Mouse (Mus musculus): ENCODE data around the gene Traf3ip1. TPM values are rescaled to one million over a fixed set of nuclear protein-coding genes. Genes with fewer than 3 reads are reported as not detected.

Gene Traf3ip1
- polyA plus RNA-seq, 1 experiment from 2014 or later: 7.2 TPM

DNA sequence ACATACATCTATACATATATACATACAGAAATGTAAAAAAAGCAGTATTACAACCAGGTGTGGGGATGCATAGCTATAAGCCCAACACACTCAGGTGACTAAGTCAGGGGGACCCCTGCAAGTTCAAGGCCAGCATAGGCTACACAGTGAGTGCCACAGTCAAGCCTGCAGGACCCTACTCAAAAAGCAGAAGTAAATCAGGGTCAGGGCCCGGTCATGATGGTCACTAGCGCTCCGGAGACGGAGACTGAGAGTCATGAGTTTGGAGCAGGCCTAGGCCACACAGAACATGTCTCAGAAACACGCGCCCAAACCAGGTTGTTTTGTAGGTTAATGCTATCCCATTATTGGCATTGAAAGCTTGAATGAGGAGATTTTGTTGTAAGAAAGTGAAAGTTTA lies 4.1 kb downstream of the Traf3ip1 start:
- no peak overlapping the region for H3K9ac ChIP-seq
- peaks cover 10% of the 10 kb centered on the region for H3K4me1 ChIP-seq (replicated peaks)
- no peak for ATAC-seq
- no peak overlapping the region for H3K27ac ChIP-seq
- H3K9me3 ChIP-seq: no peaks in the 10 kb centered on the region
- no peaks in the 10 kb centered on the region for H3K27me3 ChIP-seq (replicated peaks)
- no peak overlapping the region for H3K4me3 ChIP-seq (replicated peaks)
- no peak overlapping the region for H3K4me2 ChIP-seq (replicated peaks)
- peaks cover 2% of the 10 kb centered on the region; the same call in 1 of the 2 replicates for H3K36me3 ChIP-seq
- 94% methylated on average over 6 of the region's 6 CpGs for WGBS

DNA sequence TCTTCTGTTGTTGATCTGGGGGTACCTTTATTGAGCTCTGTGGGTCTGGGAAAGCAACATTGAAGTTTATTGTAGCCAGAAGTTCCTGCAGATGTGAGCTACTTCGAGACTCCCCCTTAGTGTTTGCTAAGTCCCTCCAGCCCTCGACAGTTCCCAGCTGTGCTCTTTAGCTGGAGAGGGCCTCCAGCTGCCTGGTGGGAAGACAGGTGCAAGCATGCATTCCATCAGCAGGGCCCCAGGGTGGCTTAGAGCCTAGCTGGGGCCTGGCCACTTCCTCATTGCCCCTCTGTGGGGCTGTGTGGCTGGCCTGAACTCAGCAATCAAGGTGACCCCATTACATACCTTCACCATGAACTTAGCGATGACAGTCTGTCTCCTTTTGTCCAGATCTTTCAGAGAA lies 10.2 kb downstream of the Traf3ip1 start:
- Histone ChIP-seq H3K4me3 (replicated peaks) (no peak overlapping the region), H3K9me3 (no peaks in the 10 kb centered on the region), H3K4me2 (replicated peaks) (no peak overlapping the region), H3K27me3 (replicated peaks) (no peaks in the 10 kb centered on the region), H3K4me1 (replicated peaks) (peaks cover 4% of the 10 kb centered on the region; the same call in 1 of the 2 replicates), H3K27ac (0 out of 2 replicates have a peak overlapping the region, but pooled peaks have one; percentile 32), H3K9ac (no peak overlapping the region), H3K36me3 (peaks cover 2% of the 10 kb centered on the region; the same call in 1 of the 2 replicates)
- WGBS: 37% methylated on average over 3 of the region's 3 CpGs
- ATAC-seq: peak; percentile 87

DNA sequence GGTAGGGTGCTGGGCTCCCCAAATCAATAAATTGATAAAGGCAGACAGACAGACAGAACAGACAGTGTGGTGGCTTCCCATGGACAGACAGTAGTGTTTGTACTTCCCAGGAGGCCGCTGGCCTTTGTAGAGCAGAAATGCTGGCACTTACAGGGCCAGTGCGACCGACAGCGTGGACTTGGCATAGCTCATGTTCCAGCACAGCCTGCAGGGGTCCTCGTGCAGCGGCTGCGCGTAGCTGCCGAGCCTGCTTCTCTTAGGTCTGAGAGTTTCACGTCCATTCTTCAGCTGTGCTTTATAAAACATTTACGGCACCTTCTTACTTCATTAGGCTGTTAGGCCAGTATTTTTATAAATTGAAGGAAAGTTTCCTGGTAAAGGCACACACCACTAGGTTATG lies 20.5 kb downstream of the Traf3ip1 start:
- Histone ChIP-seq H3K4me2 (replicated peaks) (no peak overlapping the region), H3K4me1 (replicated peaks) (no peaks in the 10 kb centered on the region), H3K9ac (no peak overlapping the region), H3K4me3 (replicated peaks) (no peak overlapping the region), H3K27me3 (replicated peaks) (no peaks in the 10 kb centered on the region), H3K27ac (no peak overlapping the region), H3K9me3 (no peaks in the 10 kb centered on the region), H3K36me3 (no peaks in the 10 kb centered on the region)
- ATAC-seq: no peak
- 79% methylated on average over 11 of the region's 11 CpGs for WGBS

DNA sequence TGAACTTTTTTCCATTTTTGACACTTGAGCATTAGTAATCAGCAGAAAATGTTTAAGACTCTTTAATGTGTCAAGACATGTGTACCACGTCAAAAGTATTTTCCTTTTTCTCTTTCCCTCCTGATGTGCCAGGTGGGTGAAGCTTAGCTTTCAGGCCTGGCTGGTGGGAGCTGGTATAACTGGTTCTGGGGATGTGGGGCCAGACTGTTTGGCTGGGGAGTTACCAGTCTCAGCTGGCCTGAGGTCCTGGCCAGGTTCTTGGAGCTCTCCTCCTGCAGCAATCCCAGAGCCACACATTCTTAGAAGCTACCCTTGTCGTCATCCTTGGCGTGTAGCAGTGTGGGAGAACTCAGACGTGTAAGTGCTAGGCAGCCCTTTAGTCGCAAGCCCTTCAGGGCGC lies 21.2 kb downstream of the Traf3ip1 start:
- Histone ChIP-seq H3K27me3 (replicated peaks) (no peaks in the 10 kb centered on the region), H3K9me3 (no peaks in the 10 kb centered on the region), H3K4me3 (replicated peaks) (no peak overlapping the region), H3K36me3 (no peaks in the 10 kb centered on the region), H3K4me1 (replicated peaks) (no peaks in the 10 kb centered on the region), H3K27ac (no peak overlapping the region), H3K9ac (no peak overlapping the region), H3K4me2 (replicated peaks) (no peak overlapping the region)
- no peak for ATAC-seq
- 85% methylated on average over 6 of the region's 6 CpGs for WGBS

DNA sequence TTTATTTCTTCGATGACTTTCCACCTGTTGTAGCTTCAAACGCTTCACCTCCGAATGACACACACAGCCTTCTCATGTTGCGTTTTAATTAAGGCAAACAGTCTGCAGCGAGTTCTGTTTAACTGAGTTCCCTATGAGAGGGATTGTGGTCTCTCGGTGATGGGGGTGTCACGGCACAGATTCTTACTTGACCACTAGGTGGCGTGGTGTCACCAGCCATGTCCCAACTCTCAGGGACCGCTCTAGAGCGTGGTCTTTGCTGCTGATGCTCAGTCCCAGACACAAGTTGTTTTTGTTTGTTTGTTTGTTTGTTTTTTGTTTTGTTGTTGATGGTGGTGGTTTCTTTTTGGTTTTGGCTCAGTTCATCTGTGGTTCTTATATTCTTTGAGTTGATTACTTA lies 29.3 kb downstream of the Traf3ip1 start:
- Histone ChIP-seq H3K9me3 (no peaks in the 10 kb centered on the region), H3K36me3 (peaks cover 18% of the 10 kb centered on the region; the same call in 1 of the 2 replicates), H3K4me2 (replicated peaks) (no peak overlapping the region), H3K4me3 (replicated peaks) (no peak overlapping the region), H3K27ac (no peak overlapping the region), H3K4me1 (replicated peaks) (no peaks in the 10 kb centered on the region), H3K9ac (no peak overlapping the region), H3K27me3 (replicated peaks) (no peaks in the 10 kb centered on the region)
- no peak for ATAC-seq
- WGBS: 17% methylated on average over 10 of the region's 10 CpGs

DNA sequence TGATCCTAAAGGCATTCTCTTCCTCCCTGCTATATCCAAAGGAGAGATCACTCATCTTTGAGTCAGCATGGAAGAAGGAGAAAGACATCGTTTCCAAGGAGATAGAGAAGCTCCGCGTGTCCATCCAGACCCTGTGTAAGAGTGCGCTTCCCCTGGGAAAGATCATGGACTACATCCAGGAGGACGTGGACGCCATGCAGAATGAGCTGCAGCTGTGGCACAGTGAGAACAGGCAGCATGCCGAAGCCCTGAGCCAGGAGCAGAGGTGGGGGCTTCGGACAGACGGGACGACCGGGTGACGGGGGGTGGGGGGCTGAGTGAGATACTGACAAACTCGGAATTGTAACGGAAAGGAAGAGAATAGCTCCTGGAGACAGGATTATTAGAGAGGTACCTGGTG lies 31.4 kb downstream of the Traf3ip1 start:
- Histone ChIP-seq H3K9me3 (no peaks in the 10 kb centered on the region), H3K4me2 (replicated peaks) (no peak overlapping the region), H3K4me3 (replicated peaks) (no peak overlapping the region), H3K4me1 (replicated peaks) (no peaks in the 10 kb centered on the region), H3K27ac (no peak overlapping the region), H3K36me3 (peaks cover 19% of the 10 kb centered on the region; the same call in 1 of the 2 replicates), H3K27me3 (replicated peaks) (no peaks in the 10 kb centered on the region), H3K9ac (no peak overlapping the region)
- no peak for ATAC-seq
- WGBS: 87% methylated on average over 14 of the region's 14 CpGs

DNA sequence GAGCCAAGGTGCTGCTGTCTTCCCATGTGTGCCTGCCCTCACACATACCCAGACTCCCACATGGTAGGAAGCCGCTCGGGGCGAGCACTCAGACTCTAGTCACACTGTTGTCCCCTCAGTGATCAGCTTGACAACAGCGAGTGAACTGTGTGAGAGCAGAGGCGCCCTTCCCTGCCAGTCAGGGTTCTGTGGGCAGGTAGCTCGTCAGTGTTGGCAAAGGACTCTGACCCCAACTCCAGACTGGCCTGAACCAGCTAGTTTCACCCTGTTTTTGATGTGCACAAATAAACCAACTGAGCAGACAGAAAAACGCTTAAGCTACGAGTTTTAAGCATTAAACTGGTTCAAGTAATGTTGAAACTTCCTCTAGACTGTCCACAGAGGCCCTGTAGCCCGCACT lies 35.7 kb downstream of the Traf3ip1 start:
- H3K27ac ChIP-seq: no peak overlapping the region

DNA sequence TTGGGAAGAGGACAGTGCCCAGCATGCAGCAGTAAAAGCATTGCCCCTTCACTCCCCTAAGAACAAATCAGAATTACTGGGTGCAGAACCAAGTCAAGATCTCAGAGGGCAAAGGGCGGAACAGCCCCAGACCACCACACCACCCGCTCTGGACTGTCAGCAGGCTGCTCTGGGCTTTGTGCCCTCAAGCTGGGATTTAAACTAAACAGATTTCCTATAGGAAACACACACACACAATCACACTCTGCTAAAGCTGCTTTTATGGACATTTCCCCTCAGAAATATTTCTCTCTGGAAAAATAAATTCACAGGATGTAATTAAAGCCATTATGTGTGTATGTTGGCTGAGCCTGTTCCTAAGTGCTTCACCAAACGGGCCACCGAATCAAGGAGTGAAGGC lies 37.8 kb downstream of the Traf3ip1 start:
- Histone ChIP-seq H3K27me3 (replicated peaks) (no peaks in the 10 kb centered on the region), H3K9me3 (no peaks in the 10 kb centered on the region), H3K4me2 (replicated peaks) (no peak overlapping the region), H3K4me1 (replicated peaks) (no peaks in the 10 kb centered on the region), H3K36me3 (0 out of 2 replicates have a peak, but pooled peaks cover 5% of the 10 kb centered on the region), H3K4me3 (replicated peaks) (no peak overlapping the region), H3K27ac (no peak overlapping the region), H3K9ac (no peak overlapping the region)
- ATAC-seq: no peak
- 85% methylated on average over 4 of the region's 4 CpGs for WGBS

More for the DNA sequence above, 35.7 kb downstream of the Traf3ip1 start:
- Histone ChIP-seq H3K9ac (no peak overlapping the region), H3K9me3 (no peaks in the 10 kb centered on the region), H3K4me3 (replicated peaks) (no peak overlapping the region), H3K4me1 (replicated peaks) (no peaks in the 10 kb centered on the region), H3K27me3 (replicated peaks) (no peaks in the 10 kb centered on the region), H3K36me3 (0 out of 2 replicates have a peak, but pooled peaks cover 10% of the 10 kb centered on the region), H3K4me2 (replicated peaks) (no peak overlapping the region)
- WGBS: 86% methylated on average over 9 of the region's 9 CpGs
- ATAC-seq: no peak

DNA sequence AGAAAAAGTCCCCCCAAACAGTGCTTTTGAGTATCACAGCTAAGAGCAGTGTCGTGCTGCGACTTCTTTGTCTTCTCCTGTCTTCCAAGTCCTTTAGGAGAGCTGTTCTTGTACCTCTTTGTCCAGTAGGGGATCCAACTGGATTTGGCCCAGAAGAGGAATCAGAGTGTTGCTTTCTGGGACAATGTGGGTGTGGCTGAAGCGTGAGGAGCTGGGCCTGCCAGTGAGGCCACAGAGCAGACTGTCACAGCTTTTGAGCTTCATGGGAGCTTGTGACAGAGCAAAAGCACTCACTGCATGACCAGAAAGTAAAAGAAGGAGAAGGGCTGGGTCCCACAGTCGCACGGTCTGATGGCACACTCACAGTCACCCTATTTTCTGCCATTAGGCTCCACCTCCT lies 38.4 kb downstream of the Traf3ip1 start:
- WGBS: 84% methylated on average over 5 of the region's 5 CpGs
- Histone ChIP-seq H3K4me1 (replicated peaks) (no peaks in the 10 kb centered on the region), H3K4me3 (replicated peaks) (no peak overlapping the region), H3K9ac (no peak overlapping the region), H3K27me3 (replicated peaks) (no peaks in the 10 kb centered on the region), H3K9me3 (no peaks in the 10 kb centered on the region), H3K4me2 (replicated peaks) (no peak overlapping the region), H3K36me3 (0 out of 2 replicates have a peak, but pooled peaks cover 3% of the 10 kb centered on the region), H3K27ac (no peak overlapping the region)
- no peak for ATAC-seq

DNA sequence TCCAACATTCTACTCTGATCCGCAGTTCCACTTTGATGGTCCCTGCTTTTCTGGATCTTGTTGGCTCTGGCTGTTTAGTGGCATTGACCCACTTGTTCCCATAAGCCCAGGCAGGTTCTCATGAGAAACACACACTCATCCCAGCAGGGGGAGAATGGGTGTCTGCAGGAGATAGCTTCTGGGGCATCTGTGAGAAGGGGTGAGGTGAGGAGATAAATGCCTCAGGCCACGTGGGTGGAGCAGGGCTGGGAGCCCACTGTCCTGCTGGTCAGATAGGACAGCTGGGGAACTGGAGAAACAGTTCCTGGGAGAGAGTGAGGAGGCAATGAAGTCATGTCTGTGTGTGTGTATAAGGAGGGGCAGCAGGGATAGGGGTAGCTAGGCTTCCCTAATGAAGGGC lies 39.0 kb downstream of the Traf3ip1 start:
- Histone ChIP-seq H3K9me3 (no peaks in the 10 kb centered on the region), H3K4me3 (replicated peaks) (no peak overlapping the region), H3K9ac (no peak overlapping the region), H3K27ac (no peak overlapping the region), H3K4me2 (replicated peaks) (no peak overlapping the region), H3K36me3 (0 out of 2 replicates have a peak, but pooled peaks cover 3% of the 10 kb centered on the region), H3K27me3 (replicated peaks) (peaks cover 1% of the 10 kb centered on the region), H3K4me1 (replicated peaks) (no peaks in the 10 kb centered on the region)
- ATAC-seq: peak; percentile 72; the same call in 1 of the 2 replicates
- WGBS: 52% methylated on average over 2 of the region's 2 CpGs

DNA sequence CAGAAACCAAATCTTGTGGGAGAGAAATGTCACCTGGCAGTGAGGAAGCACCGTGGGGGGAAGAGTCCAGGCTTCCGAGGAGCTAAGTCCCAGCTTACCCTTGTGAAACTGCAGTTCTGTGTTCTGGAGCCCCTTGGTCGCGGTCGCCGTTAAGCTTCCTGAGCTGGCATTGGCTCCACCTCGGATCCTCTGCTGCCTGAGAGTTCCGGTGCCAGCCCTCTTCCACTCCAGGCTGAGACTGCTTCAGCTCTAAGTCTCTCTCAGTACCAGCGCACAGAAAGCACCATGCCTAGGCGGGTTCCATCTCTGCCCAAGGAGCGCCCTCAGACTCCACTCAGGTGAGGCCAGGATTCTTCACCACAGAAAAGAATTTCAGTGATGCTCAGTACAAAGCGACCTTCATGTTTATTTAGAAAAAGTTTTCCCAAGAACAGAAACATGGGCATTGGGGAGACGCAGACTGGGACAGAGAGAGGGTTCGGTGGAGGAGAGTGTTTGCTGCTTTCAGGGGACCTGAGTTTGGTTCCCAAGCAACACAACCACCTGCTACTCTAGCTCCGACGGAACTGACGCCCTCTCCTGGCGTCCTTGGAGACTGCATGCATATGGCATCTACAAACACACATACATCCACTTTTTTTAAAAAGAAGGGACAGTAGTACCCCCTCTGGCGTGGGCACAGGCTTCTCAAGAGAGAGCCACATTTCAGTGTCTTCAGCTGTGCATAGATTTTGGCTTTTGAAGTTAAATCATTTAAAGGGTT lies 39.7 kb downstream of the Traf3ip1 start:
- no peaks in the 10 kb centered on the region for H3K4me1 ChIP-seq (replicated peaks)
- WGBS: 72% methylated on average over 19 of the region's 19 CpGs

DNA sequence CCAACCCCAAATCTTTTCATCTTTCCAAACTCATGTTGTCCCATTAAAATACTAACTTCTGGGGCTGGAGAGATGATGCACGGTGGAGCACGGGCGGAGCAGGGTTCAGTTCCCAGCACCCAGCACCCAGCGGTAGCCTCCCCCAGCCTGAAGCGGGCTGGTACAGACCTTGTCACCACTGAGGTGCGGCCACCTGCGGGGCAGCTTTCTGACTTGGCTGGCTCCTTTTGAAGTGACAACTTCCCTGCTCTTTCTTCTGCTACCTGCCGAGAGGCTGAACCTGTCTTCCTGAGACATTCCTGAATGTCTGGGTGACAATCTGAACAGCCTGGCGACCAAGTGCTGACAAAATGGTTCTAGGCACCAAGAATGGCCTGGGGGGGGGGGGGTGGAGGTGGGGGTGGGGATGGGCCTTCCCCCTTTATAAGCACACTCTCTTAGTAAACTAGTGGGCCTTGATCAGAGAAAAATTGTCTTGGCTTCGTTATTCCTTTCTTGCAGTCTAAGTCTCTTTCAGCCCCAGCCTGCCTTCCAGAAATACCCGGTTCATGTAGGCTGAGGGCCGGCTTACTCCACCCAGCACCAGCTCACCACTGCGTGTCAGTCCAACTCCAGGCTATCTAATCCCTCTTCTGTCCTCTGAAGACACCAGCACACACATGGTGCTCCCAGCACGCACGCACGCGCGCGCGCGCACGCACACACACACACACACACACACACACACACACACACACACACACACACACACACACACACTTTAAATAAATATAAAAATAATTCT lies 43.5 kb downstream of the Traf3ip1 start:
- H3K4me2 ChIP-seq (replicated peaks): no peak overlapping the region
- H3K9ac ChIP-seq: no peak overlapping the region
- H3K4me1 ChIP-seq (replicated peaks): peaks cover 11% of the 10 kb centered on the region; the same call in 1 of the 2 replicates
- no peak for ATAC-seq
- WGBS: 33% methylated on average over 22 of the region's 22 CpGs
- no peaks in the 10 kb centered on the region for H3K9me3 ChIP-seq
- no peak overlapping the region for H3K27ac ChIP-seq
- no peak overlapping the region for H3K4me3 ChIP-seq (replicated peaks)
- H3K27me3 ChIP-seq (replicated peaks): peaks cover 4% of the 10 kb centered on the region
- no peaks in the 10 kb centered on the region for H3K36me3 ChIP-seq

More for the DNA sequence above, 39.7 kb downstream of the Traf3ip1 start:
- H3K9me3 ChIP-seq: no peaks in the 10 kb centered on the region
- no peak overlapping the region for H3K4me3 ChIP-seq (replicated peaks)
- H3K36me3 ChIP-seq: no peaks in the 10 kb centered on the region
- no peak overlapping the region for H3K27ac ChIP-seq
- no peak for ATAC-seq
- H3K4me2 ChIP-seq (replicated peaks): no peak overlapping the region
- peaks cover 4% of the 10 kb centered on the region for H3K27me3 ChIP-seq (replicated peaks)
- no peak overlapping the region for H3K9ac ChIP-seq
